Mouse (Mus musculus) adrenal gland (tissue): ENCODE measurements around the gene Gatb.

ENCODE experiments used
- intact Hi-C: fragments of 180-260 bp; cut with DNase I; formaldehyde crosslinking; loops from one replicate; pipeline ENCODE4 v1.15.1; 2025
- long read RNA-seq, 2 experiments: library from polyadenylated mRNA; unstranded; transcript quantifications; one replicate each; pipeline ENCODE4 v2.0.0; 2020; ENCODE audit warnings: borderline replicate concordance in 1 of 2; ENCODE audit not compliant: insufficient replicate concordance in 1 of 2

Gatb gene
- long read RNA-seq, experiment 1, transcript Gatb-204 (13 exons, 3,469 nt), result major isoform, 32 of 45 reads
- long read RNA-seq, experiment 1, partial matches to known transcripts, result 2 of 45 reads
- long read RNA-seq, experiment 1, other reads (novel, unspliced or antisense), result 10 of 45 reads
- long read RNA-seq, experiment 2, transcript Gatb-204 (13 exons, 3,469 nt), result major isoform, 42 of 54 reads
- long read RNA-seq, experiment 2, partial matches to known transcripts, result 7 of 54 reads
- long read RNA-seq, experiment 2, other reads (novel, unspliced or antisense), result 4 of 54 reads

DNA sequence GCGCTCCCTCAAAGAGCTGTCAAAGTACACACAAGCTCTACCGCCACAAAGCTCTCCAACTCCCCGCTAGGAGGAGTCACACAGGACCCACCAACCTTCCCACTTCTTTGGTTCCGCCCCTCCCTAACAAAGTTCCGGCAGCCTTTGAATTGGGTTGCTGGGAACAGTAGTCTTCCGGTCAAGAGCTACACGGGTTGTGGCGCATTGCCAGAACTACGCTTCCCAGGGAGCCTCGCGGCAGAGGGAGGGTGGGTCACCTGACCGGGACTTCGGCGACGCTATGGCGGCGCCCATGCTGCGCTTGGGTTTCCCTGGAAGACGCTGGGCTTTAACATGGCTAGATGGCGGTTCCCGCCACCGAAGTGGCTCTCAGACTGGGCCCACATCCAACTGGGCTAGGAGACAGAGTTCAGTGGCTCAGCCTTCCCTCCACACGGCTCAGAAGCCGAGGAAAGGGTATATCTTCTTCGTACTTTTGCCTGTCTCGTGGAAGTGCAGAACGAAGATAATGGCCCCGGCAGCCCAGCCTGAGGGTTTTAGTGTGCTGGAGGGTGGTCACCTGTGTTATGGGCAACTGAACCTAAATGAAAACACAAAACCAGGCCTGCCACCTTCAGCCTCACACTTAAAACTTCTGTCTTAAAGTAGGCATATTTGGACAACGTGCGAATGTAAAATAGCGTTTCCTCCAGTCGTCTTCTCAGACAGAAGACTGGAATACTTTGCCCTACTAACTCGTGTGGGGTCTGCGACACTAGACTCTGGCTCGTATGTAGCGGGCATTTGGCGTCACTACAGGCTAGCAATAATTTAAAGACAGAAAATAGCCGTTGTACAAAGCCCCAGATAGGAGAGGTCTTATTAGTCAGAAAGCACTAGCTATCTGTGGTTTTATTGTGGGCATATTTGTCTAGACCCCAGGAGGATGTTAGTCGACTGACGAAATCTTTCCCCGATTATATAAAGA, at the start of gene Gatb:
Gene Gatb, plus strand, starts transcription at position 256 of the 967 bp plus-strand sequence.
- intact Hi-C loops, result loop anchor here (10.0 kb wide), 1 partner anchor 351 kb away; no protein-coding TSS in a partner anchor

DNA sequence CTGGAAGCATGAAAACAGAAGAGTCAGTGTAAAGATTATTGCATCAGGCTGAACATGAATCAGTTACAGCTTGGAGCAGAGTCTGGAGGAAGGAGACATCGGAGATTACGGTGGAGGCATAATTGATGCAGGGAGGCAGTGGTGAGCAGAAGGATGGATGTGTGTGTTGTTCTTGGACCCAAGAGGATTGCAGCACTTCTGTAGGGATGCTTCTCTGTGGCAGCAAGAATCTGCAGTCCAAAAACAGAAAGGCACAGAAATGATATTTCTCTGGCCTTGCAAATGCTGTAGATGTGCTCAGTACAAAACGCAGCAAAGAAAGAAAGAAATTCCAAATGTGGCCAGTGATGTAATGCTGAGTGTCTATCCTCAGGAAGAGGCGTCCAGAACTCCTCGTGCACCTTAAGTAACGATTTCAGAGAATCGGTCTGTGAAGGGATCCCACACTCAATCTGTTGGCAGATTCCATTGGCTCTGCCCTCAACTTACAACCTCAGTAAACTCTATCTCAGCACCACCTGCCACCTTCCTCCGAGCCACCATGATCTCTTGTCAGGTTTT, 43.2 kb upstream of the Gatb start:
- intact Hi-C loops, result no loop called here

DNA sequence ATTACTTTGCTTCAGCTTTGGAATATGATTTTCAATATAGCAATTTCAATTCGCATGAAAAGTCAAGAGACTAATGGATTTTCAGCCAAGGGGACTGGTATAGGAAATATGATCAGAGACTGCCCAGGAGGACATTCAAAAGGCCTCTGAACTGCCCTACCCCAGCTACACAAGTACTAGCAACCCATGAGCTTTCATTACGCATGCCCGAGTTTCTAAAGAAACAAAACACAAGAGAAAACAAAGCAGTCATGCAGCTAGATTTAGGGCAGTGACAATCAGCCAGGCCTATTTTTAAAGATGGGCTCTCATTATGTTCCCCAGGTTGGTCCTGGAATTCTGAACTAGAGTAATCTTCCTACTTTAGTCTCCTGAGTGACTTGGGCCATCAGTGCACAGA, 41.5 kb upstream of the Gatb start:
- intact Hi-C loops, result no loop called here

DNA sequence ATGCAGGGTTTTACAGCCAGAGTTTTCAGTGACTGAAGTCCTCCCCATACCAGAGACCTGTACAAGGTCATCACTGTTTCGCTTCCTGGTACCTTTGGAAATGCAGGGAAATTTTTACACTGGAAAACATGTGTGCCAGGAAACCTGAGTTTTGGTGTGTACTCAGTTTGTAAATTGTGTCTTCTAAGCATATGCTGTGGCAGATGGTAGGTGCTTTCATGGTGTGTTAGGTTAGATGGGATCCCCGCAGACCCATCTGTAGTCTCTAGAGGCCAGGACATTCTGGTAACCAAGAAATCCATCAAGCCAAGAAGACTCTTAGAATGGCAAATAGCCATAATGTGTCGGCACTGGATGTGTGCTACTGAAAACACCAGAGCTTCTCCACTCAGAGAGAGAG, 38.9 kb upstream of the Gatb start:
- intact Hi-C loops, result no loop called here

DNA sequence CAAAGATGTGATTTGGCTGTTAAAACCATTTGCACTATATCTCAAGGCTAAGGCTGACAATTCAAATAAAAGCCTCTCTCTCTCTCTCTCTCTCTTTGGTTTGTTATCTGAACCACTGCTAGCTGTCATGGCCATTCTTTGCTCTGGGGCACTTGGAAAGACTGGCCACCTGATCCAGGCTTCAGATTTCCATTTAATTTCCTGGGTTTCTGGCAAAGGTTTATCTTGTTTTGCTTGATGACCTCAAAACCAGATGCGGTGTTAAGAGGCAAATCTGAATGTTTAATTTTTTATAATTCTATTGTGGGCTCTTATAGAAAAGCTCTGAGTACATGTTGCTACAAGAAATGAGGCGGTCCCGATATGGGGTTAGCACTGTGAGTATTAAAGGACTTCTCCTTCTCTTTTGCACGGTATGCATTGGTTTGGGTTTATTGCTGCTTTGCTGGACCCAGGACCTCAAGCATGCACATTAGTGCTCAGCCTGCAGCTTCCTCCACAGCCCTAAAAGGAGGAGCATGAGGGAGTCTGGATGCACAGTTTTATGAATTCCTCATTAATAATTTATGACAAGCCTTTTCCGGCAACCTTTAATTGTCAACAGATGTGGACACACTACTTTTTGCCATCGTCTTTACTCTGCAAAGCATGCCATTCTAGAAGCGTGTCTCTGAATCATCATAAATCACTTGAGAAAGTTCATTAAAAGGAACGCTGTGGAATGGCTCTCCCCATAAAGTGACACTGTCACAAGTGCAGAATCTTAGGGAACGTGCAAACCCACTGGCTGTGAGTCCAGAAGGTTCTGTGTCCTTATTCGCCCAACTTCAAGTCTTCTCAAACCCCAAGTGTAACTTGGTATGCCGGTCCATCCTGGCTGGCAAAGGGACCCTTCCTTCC, 38.0 kb upstream of the Gatb start:
- intact Hi-C loops, result no loop called here

DNA sequence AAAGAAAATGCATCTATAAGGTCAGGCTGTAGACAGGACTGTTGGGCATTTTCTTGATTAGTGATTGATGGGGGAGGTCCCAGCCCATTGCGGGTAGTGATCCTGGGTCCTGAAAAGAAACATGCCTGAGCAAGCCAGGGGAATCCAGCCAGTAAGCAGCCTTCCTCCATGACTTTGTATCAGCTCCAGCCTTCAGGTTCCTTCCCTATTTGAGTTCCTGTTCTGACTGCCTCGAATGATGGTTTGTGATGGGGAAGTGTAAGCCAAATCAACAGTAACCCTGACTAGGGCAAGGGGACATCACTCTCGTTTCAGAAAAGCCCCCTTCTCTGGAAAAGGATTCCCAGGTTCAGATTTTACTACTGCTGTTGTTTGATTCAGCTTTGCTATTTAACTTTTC, 31.2 kb upstream of the Gatb start:
- intact Hi-C loops, result no loop called here

DNA sequence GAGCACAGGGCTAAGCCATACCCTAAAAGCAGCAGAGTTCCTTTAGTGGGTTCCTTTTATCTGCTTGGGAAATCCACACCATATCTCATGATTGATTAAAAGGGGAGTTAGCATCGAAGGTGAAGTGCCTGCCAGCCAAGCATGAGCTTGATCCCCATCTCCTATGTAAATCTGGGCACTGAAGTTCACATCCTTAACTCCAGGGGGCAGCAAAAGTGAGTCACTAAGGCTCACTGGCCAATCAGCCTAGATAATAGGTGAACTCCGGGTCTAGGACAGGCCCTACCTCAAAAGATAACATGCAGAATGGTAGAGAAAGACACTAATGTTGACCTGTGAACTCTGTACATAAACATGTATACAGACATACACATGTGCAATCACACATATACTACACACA, 30.3 kb upstream of the Gatb start:
- intact Hi-C loops, result no loop called here

DNA sequence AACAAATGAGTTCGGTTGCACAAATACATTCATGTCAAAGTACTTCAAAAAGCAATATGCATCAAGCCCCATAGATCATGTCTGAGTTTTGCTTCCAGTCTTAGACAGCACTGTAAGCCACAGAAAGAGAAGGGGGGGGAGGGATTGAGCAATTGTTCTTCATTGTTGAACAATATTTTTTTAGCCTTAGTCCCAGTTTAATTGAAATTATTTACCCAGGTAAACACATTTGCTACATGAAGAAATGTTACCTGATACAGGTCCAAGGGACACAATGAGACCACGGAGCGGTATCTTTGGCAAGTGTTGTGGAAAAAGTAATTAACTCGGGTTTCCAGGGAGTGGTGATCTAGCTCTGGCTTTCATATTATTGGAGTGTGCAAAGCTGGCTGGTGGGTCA, 23.6 kb upstream of the Gatb start:
- intact Hi-C loops, result no loop called here

DNA sequence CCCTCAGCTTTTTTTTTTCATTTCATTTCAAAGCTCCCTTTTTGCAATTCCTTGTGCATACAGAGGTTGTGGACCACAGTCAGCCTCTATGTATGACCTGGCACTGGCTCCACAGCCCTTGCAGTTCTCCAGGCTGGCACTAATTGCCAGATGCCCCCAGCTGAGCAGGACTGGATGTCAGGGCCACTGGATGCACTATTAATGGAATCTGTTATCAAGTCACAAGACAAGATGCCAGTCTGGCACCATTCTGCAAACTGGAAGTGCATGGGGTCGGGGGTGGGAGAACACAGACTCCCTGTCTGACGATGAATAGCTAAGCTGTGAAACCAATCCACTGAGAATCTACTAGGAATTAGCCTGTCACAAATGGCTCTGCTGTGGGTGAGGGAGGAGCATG, 22.6 kb upstream of the Gatb start:
- intact Hi-C loops, result no loop called here

DNA sequence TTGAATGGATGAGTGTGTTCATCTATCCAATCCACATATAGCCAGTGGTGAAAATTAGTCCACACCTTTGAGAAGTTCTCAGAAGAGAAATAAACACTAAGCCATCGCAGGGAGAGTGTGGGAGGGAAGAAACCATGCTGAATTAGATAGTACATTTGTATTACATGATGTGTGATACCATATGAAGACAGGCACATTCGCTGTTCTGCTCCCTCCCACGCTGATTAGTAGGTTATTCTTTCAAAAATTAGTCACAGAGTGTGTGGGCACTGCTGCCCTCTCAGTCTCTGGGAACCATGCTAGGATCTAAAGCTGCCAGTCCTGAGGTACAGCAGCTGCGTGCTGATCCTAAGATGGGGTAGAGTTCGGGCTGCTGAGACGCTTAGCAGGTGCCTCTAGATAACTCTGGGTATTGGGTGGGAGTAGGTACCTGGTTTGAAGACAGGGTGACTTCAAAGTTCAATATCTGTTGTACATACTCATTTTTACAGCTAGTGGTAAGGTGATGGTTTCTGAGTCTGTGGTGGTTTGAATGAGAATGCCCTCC, 20.1 kb upstream of the Gatb start:
- intact Hi-C loops, result no loop called here

DNA sequence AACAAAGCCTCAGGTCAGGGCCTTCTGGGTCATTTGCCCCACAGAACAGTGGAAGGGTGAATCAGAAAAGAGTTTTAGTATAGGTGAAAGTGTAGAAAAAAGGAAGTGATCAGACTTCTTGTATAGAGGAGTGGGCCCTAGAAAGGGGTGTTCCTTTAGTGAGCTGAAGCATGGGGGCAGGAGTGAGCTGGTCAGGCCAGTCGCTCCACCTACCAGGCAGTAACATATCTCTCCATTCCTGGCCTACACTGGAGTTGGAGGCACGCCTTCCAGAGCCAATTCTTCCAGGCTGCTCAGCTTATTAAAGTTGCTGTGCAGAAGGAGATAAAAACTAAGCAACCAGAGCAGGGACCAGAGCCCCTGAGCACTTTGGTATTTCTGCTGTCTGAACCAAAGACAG, 9.3 kb upstream of the Gatb start:
- intact Hi-C loops, result no loop called here

DNA sequence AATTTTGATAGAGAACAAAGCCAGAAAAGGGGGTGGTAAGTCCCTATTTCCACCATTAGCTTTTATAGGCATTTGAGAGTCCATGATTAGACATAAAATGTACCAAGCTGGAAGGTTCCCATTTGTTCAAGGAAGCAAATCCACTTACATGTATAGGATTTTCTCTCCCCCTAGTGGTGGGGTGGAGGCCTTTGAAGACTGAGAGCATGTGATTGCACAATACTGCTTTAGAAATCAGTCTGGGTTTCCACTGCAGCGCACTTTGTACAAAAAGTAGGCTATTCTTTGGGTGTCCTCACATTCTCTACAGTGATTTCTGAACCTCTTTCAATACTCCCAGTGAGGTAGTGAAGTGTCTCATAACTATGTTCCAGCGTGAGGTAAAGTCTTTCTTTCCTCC, 2.6 kb upstream of the Gatb start:
- intact Hi-C loops, result loop anchor here (2.0 to 10.0 kb wide), 2 partner anchors 354 to 650 kb away; no protein-coding TSS in a partner anchor

DNA sequence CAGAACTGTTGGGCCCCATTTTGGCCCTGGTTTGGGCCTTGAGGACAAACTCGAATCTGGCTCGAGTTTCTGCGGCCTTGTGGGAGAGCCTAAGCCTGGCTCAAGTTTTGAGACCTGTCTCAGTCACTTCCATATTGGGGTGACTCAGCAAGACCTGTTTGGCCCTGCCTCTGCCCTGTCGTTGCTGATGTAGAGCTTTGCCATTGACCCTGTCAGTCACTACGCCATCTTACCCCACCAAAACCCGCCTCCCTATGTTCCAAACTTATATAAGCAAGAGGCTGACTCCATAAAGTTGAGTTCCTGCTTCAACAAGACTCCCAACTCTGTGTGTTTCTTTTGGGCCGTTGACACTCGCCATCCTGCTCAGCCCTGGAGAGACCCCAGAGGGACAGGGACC, 1.4 kb upstream of the Gatb start:
- intact Hi-C loops, result loop anchor here (10.0 kb wide), 1 partner anchor 352 kb away; no protein-coding TSS in a partner anchor

DNA sequence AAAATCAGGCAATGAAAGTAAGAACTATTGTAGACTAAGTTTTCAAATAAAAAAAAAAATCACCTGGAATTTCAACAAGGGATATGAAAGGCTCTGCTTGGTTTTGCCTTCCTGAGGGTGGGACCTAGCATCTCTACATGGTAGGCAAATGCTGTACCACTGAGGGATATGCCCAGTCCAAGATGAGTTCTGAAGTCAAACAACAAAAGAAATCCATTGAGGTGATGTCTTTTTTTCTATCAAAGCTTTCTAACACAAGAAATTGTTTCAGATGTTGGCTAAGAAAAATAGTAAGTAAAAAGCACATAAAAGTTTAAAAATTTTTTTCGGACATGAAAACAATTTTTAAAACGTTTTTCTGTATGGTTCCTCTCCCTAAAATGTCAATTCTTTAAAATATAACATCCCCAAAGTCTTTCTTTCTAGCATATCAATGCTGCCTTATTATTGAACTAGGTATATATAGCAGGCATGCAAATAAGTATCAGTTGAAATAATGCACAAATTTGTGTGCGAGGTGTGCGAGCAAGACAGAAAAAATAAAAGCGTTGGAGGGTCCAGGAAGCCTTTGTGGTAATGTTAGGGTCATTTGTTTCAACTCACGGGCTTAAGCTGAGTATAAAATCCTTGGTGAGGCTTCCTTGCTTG, 579 bp upstream of the Gatb start:
- intact Hi-C loops, result loop anchor here (10.0 kb wide), 1 partner anchor 351 kb away; no protein-coding TSS in a partner anchor

DNA sequence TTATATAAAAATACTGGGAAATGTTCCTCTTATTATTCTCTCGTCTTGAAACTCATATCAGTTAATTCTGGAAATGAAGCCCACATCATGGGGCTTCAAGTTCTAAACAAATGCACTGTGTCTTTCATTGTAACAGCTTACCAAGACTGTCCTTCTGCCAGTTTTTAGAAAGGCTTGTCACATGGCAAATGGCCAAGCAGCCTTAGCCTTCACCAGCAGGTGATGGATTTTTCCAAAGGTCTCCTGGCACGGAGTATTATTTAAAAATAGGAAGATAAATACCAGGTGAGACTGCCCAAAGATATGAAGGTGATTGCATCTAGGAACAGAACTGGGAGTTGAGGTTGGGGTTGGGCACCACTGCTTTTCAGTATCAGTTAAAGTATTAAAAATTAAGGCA, 8.8 kb downstream of the Gatb start:
- intact Hi-C loops, result no loop called here

DNA sequence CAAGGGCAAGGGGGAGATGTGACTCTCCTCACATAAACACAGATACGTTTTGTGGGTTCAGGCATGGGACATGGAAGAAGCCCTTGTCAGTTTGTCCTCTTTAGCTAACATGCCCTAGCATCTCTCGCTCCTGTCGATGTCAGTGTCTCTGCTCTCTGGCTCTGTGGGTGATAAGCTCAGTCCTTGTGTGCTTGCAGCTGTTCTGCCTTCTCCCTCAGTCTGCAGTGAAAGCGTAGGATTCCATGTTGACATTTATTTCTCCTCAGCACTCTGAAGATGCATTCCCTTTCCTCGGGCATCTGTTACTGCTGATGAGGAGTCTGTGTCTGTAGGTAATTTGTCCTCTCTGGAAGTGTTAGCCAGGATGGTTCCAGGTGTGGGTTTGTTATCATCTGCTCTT, 9.3 kb downstream of the Gatb start:
- intact Hi-C loops, result no loop called here

DNA sequence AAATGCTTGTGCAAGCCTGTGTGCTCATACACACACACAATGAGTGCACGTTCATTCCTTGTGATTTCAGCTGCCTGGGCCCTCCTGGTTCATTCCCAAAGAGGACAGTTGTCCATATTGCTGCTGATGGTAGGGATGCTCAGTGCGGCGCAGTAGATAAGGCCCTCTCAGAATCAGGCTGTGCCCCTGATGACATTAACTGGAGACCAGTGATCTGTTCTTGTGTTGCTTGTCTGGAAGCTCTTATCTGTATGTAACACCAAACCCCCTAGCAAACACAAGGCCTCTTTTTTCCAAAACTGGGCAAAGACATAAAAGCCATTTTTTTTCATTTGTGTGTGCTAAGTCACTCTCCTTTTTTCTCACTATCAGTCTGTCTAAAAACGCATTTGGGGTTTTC, 11.0 kb downstream of the Gatb start:
- intact Hi-C loops, result no loop called here

DNA sequence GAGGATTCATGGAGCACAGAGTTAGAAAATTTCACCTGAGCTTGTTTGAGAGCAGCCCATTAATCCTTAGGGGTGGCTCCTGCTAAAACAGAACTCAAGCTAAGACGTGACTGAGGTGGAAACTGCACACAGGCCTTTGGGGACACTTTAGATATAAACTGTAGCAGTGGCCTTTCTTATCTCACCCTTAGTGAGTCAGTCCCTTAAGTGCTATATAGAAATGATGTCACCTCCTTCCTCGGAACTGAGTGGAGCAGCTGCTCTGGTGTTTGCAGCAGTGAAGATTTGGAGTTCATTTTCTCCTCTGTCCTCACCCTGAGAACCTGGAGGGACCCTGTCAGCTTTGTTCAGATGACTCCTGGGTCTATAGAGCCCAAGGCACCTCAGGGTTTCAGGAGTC, 14.8 kb downstream of the Gatb start:
- intact Hi-C loops, result no loop called here

DNA sequence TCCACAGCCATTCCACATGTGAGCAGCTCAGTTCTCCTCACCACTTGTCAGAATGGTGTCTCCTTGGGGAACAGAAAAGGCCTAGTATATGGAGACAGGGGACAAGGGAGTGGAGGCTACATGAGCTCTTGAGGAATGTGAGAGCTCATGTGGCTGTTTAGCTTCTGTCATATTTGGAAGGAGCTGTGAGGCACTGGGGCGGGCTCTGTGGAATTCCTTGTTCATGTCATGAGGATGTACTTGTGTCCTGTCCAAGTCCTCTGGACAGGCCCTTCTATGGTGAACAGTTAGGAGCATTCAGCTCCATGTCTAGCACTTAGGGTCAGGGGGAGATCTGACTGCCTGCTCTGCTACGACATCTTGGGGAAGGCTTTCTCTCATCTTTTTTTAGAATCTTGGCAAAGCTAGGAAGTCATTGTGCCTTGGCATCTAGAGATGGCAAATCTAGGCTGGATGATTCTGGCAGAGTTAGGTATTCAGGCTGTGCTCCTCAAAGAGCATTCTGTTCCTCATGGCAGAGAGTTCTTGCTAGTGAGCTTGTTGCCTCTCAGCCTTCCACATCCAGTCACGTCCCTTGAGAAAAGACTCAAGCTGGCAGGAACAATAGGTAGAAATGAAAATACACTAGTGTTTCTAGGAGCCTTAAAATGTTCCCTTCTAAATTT, 16.3 kb downstream of the Gatb start:
- intact Hi-C loops, result no loop called here

DNA sequence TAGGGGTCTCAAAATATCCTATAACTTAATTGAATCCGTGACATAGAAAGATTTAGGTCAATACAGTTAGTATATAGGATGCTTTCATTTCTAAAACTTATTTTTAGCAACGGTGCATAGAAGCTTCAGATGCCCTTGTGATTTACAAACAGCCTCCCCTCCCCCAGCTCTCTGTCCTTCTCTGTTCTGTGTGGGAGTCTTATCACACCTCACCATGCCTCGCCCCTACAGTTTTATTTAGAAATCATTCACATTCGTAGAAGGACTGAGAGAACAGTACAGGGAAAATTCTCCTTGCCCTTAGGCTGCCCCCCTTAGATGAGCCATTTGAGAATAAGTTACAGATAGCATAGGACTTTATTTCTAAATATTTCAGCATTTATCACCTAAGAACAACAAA, 18.1 kb downstream of the Gatb start:
- intact Hi-C loops, result no loop called here
